Mouse (Mus musculus) myocyte (in vitro differentiated cells): ENCODE data around the gene Siglech. TPM values are rescaled to one million over a fixed set of nuclear protein-coding genes. Genes with fewer than 3 reads are reported as not detected.
"Not testable (repeated sequence)": the region's sequence is repeated elsewhere in the genome, so short reads cannot be mapped to it uniquely, and the experiment has no call there.

ENCODE experiments used
- H3K27me3 ChIP-seq: one replicate; pipeline ENCODE4 v1.6.1; 2011; ENCODE audit not compliant: control insufficient read depth, insufficient read depth, insufficient read length
- H3K36me3 ChIP-seq: one replicate; pipeline ENCODE4 v1.6.1; 2011; ENCODE audit not compliant: control insufficient read depth, insufficient read depth
- H3K4me2 ChIP-seq: one replicate; pipeline ENCODE4 v1.6.1; 2011; ENCODE audit warnings: low read depth, control low read depth
- H3K4me3 ChIP-seq: one replicate; pipeline ENCODE4 v1.5.1; 2011; ENCODE audit warnings: mild to moderate bottlenecking, control low read depth, moderate library complexity
- H3K79me2 ChIP-seq: one replicate; pipeline ENCODE4 v1.6.1; 2011; ENCODE audit not compliant: control insufficient read depth, insufficient read depth
- H3ac ChIP-seq: one replicate; pipeline ENCODE4 v1.6.1; 2011; ENCODE audit not compliant: control insufficient read depth, insufficient read length
- CEBPB ChIP-seq: IDR thresholded peaks from 2 replicates; pipeline ENCODE4 v1.6.1; 2011; ENCODE audit warnings: mild to moderate bottlenecking, moderate library complexity; ENCODE audit not compliant: poor library complexity, insufficient read depth, severe bottlenecking
- E2F4 ChIP-seq: IDR thresholded peaks from one replicate; pipeline ENCODE4 v1.6.1; 2011; ENCODE audit warnings: mild to moderate bottlenecking, control low read depth, moderate library complexity; ENCODE audit not compliant: insufficient read depth
- MAX ChIP-seq: IDR thresholded peaks from one replicate; pipeline ENCODE4 v1.6.1; 2011; ENCODE audit warnings: low read depth, mild to moderate bottlenecking, control low read depth
- MYOD1 ChIP-seq, 3 experiments: IDR thresholded peaks; one replicate each; pipeline ENCODE4 v1.6.1; 2011; ENCODE audit warnings: control low read depth in 2 of 3, low read depth in 2 of 3, mild to moderate bottlenecking in 2 of 3, moderate library complexity in 1 of 3; ENCODE audit not compliant: insufficient read length in 2 of 3, control insufficient read depth in 1 of 3
- MYOG ChIP-seq, 3 experiments: IDR thresholded peaks; one replicate each; pipeline ENCODE4 v1.6.1; 2011; ENCODE audit warnings: control low read depth in 2 of 3, low read depth in 2 of 3, mild to moderate bottlenecking in 2 of 3; ENCODE audit not compliant: insufficient read length in 2 of 3, control insufficient read depth in 1 of 3, insufficient read depth in 1 of 3
- POLR2A ChIP-seq: IDR thresholded peaks from one replicate; pipeline ENCODE4 v1.6.1; 2011; ENCODE audit warnings: low read depth, mild to moderate bottlenecking, control low read depth, moderate library complexity; ENCODE audit not compliant: insufficient read length
- POLR2AphosphoS2 ChIP-seq: IDR thresholded peaks from one replicate; pipeline ENCODE4 v1.6.1; 2011; ENCODE audit warnings: low read depth, control low read depth; ENCODE audit not compliant: insufficient read length
- REST ChIP-seq: IDR thresholded peaks from one replicate; pipeline ENCODE4 v1.6.1; 2011; ENCODE audit warnings: mild to moderate bottlenecking, control low read depth, moderate library complexity; ENCODE audit not compliant: insufficient read depth, insufficient read length
- SRF ChIP-seq: IDR thresholded peaks from one replicate; pipeline ENCODE4 v1.6.1; 2011; ENCODE audit warnings: low read depth; ENCODE audit not compliant: control insufficient read depth, insufficient read length
- TCF12 ChIP-seq: IDR thresholded peaks from one replicate; pipeline ENCODE4 v1.6.1; 2011; ENCODE audit warnings: mild to moderate bottlenecking, control low read depth; ENCODE audit not compliant: poor library complexity, insufficient read depth, severe bottlenecking
- TCF3 ChIP-seq: IDR thresholded peaks from one replicate; pipeline ENCODE4 v1.6.1; 2011; ENCODE audit warnings: low read depth, control low read depth; ENCODE audit not compliant: insufficient read length
- USF1 ChIP-seq: IDR thresholded peaks from one replicate; pipeline ENCODE4 v1.6.1; 2011; ENCODE audit warnings: low read depth, mild to moderate bottlenecking, control low read depth, moderate library complexity
- polyA plus RNA-seq: library from polyadenylated mRNA; unstranded; fragments of >200 nt; fragmentation: generic; extraction: Trizol; gene quantifications from one replicate; pipeline ENCODE4 v1.2.1, GENCODE M21; 2012; ENCODE audit warnings: missing spikeins

The Siglech gene
- polyA plus RNA-seq, 1 experiment, result not detected

DNA sequence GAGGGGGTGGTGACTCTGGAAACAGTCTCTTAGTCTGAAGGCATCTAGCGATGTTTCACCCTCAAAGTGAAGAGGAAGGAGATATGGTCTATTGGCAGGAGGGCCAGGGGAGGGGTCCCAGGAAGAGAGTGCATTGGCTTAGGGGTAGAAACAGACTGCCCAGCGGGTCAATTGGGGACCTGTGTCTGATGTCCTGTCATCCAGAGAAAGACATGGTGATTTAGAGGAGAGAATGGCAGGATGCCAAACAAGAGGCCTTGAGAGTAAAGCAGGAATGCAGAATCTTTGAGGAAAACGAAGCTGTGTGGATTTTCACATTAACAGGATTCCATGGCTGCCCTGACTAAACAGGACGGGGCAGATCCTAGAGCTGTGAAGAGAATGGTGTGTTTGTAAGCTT lies 12.0 kb downstream of the Siglech start:
- no peak overlapping the region for H3K4me2 ChIP-seq
- H3K36me3 ChIP-seq, result no peaks in the 10 kb centered on the region
- H3K27me3 ChIP-seq, result peaks cover 7% of the 10 kb centered on the region
- no peak overlapping the region for H3K4me3 ChIP-seq
- no peak overlapping the region for H3ac ChIP-seq
- no peaks in the 10 kb centered on the region for H3K79me2 ChIP-seq
- TF ChIP-seq TCF3 (no peak), MYOD1 (IDR thresholded peaks at IDR 0.05; ENCODE audit: control insufficient read depth in 1 of 3, insufficient read length in 2 of 3, low read depth in 2 of 3) (no peak), POLR2AphosphoS2 (no peak), MAX (no peak), USF1 (no peak), POLR2A (no peak), MYOG (IDR thresholded peaks at IDR 0.05; ENCODE audit: control insufficient read depth in 1 of 3, insufficient read depth in 1 of 3, insufficient read length in 2 of 3, low read depth in 2 of 3) (no peak), TCF12 (no peak), REST (no peak)

DNA sequence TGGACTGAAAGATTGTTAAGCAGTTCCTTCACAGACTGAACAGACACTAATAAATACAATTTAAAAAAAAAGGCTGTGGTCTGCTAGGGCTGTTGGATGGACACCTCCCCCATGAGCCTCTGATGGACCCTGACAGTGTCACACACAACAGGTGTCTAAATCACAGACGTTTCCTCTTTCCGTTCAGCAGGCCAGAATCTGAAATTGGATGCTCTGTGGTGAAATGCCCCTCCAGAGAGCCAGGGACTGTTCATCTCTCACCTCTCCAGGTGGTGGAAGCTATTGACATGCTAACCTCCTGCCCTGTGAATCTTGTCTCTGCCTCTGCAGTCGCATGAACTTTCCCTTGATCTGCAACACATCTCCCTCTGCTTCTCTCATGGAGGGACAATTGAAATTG lies 14.5 kb downstream of the Siglech start:
- H3K36me3 ChIP-seq, result no peaks in the 10 kb centered on the region
- TF ChIP-seq TCF12, result no peak
- TF ChIP-seq TCF3, result no peak
- no peak for TF ChIP-seq POLR2A
- no peak for TF ChIP-seq CEBPB
- no peak for TF ChIP-seq MYOG (IDR thresholded peaks at IDR 0.05; ENCODE audit: control insufficient read depth in 1 of 3, insufficient read depth in 1 of 3, insufficient read length in 2 of 3, low read depth in 2 of 3)
- TF ChIP-seq USF1, result no peak
- no peak for TF ChIP-seq REST
- no peak for TF ChIP-seq MAX
- TF ChIP-seq SRF, result no peak
- TF ChIP-seq POLR2AphosphoS2, result no peak
- no peak for TF ChIP-seq MYOD1 (IDR thresholded peaks at IDR 0.05; ENCODE audit: control insufficient read depth in 1 of 3, insufficient read length in 2 of 3, low read depth in 2 of 3)
- TF ChIP-seq E2F4, result no peak
- peaks cover 7% of the 10 kb centered on the region for H3K27me3 ChIP-seq
- H3ac ChIP-seq, result no peak overlapping the region
- H3K79me2 ChIP-seq, result no peaks in the 10 kb centered on the region
- H3K4me3 ChIP-seq, result no peak overlapping the region
- no peak overlapping the region for H3K4me2 ChIP-seq

DNA sequence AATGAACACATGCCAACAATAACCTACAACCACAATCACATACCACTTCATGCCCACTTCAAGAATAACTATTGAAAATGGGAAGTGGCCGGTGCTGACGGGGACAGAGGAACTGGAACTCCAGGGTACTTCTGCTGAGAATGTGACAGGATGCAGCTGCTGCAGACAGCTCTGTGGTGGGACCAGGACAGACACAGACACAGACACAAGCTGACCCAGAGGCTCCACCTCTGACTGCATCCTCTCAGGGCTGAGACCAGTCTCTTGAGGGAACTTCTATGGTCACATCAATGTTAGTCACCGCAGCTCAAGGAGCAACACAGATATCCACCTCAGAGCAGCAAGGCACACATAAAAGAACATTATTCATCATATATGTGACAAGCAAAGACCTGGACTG lies 16.6 kb downstream of the Siglech start:
- TF ChIP-seq USF1 (no peak), MYOG (IDR thresholded peaks at IDR 0.05; ENCODE audit: control insufficient read depth in 1 of 3, insufficient read depth in 1 of 3, insufficient read length in 2 of 3, low read depth in 2 of 3) (no peak), SRF (no peak), POLR2A (no peak), E2F4 (no peak), TCF12 (no peak), CEBPB (no peak), MAX (no peak), REST (no peak), POLR2AphosphoS2 (no peak), MYOD1 (IDR thresholded peaks at IDR 0.05; ENCODE audit: control insufficient read depth in 1 of 3, insufficient read length in 2 of 3, low read depth in 2 of 3) (no peak), TCF3 (no peak)

DNA sequence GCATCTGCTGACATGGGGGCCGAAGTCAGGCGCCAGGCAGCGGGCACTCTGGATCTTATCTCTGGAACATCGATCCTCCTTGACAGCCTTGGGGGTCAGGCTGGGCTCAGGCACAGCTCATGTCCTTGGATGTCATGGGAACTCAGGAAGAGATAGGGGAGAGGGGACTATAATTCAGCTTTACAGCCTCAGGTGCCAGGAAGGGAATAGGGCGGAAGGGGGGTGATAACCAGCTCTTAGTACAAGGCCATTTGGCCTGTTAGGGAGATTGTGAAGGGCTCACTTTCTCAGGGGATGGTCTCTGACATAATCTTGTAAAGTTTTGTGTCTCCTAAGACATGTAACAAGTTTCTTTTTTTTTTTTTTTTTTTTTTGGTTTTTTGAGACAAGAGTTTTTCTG lies 22.6 kb downstream of the Siglech start:
- not testable (repeated sequence) for H3K27me3 ChIP-seq, H3K4me3 ChIP-seq, H3ac ChIP-seq, H3K36me3 ChIP-seq, H3K4me2 ChIP-seq
- peaks cover 15% of the 10 kb centered on the region for H3K79me2 ChIP-seq

More for the DNA sequence above, 16.6 kb downstream of the Siglech start:
- H3K27me3 ChIP-seq, result peaks cover 7% of the 10 kb centered on the region
- H3ac ChIP-seq, result no peak overlapping the region
- H3K79me2 ChIP-seq, result no peaks in the 10 kb centered on the region
- no peak overlapping the region for H3K4me3 ChIP-seq
- H3K4me2 ChIP-seq, result no peak overlapping the region
- H3K36me3 ChIP-seq, result no peaks in the 10 kb centered on the region

DNA sequence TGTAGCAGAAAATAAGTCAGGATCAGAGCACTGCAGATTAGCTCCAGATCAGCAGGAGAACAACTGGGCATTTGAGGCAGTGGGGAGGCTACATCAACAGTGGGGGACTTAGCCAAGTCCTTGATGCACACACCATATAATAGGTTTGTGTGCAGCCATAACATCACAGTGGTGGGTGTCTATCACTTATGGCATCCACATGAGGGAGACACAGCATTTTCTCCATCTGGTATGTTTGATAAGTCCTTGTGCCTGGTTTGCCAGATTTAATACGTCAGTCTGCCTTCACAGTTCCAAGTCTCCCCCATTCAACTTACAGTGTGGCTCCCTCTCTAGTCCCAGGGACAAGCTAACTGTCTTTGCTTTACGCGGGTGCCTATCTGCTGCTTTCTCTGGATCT lies 24.3 kb downstream of the Siglech start:
- H3K4me3 ChIP-seq, result no peak overlapping the region
- H3ac ChIP-seq, result no peak overlapping the region
- no peaks in the 10 kb centered on the region for H3K27me3 ChIP-seq
- peaks cover 8% of the 10 kb centered on the region for H3K36me3 ChIP-seq
- H3K79me2 ChIP-seq, result peaks cover 15% of the 10 kb centered on the region
- H3K4me2 ChIP-seq, result no peak overlapping the region
- TF ChIP-seq CEBPB (no peak), POLR2AphosphoS2 (no peak), USF1 (no peak), REST (no peak), TCF12 (no peak), E2F4 (no peak), SRF (no peak), POLR2A (no peak), TCF3 (no peak), MAX (no peak), MYOD1 (IDR thresholded peaks at IDR 0.05; ENCODE audit: control insufficient read depth in 1 of 3, insufficient read length in 2 of 3, low read depth in 2 of 3) (no peak), MYOG (IDR thresholded peaks at IDR 0.05; ENCODE audit: control insufficient read depth in 1 of 3, insufficient read depth in 1 of 3, insufficient read length in 2 of 3, low read depth in 2 of 3) (no peak)
